Mouse (Mus musculus) liver, embryonic 15.5 days (tissue): ENCODE results near the gene Depdc5. TPM values are rescaled to one million over a fixed set of nuclear protein-coding genes. Genes with fewer than 3 reads are reported as not detected.
"Not testable (repeated sequence)": the region's sequence is repeated elsewhere in the genome, so short reads cannot be mapped to it uniquely, and the experiment has no call there.

Experiments used
- ATAC-seq: fragments of 200-750 bp; cut with Nextera tagmentation; 2 replicates; pipeline ENCODE4 v1.8.0; 2017; ENCODE audit warnings: moderate number of reproducible peaks, mild to moderate bottlenecking, moderate library complexity; ENCODE audit not compliant: insufficient read depth
- H3K27ac ChIP-seq: fragments of 300-500 bp; sonication (generic); replicated peaks from 2 replicates; pipeline ENCODE4 v1.5.1; 2015; ENCODE audit warnings: mild to moderate bottlenecking, inconsistent platforms
- H3K27me3 ChIP-seq: fragments of 300-500 bp; sonication (generic); 2 replicates; pipeline ENCODE4 v1.6.1; 2015; ENCODE audit warnings: mild to moderate bottlenecking, inconsistent platforms
- H3K36me3 ChIP-seq: fragments of 300-500 bp; sonication (generic); replicated peaks from 2 replicates; pipeline ENCODE4 v1.6.1; 2015; ENCODE audit warnings: moderate library complexity, mild to moderate bottlenecking, inconsistent platforms
- H3K4me1 ChIP-seq: fragments of 300-500 bp; sonication (generic); replicated peaks from 2 replicates; pipeline ENCODE4 v1.6.1; 2015; ENCODE audit warnings: inconsistent platforms
- H3K4me2 ChIP-seq: fragments of 300-500 bp; sonication (generic); 2 replicates; pipeline ENCODE4 v1.6.1; 2015; ENCODE audit warnings: moderate library complexity, mild to moderate bottlenecking, inconsistent platforms
- H3K4me3 ChIP-seq: fragments of 300-500 bp; sonication (generic); replicated peaks from 2 replicates; pipeline ENCODE4 v1.5.1; 2015; ENCODE audit warnings: mild to moderate bottlenecking, inconsistent platforms
- H3K9ac ChIP-seq: fragments of 300-500 bp; sonication (generic); 2 replicates; pipeline ENCODE4 v1.6.1; 2015; ENCODE audit warnings: moderate library complexity, mild to moderate bottlenecking, inconsistent platforms
- H3K9me3 ChIP-seq: fragments of 300-500 bp; sonication (generic); replicated peaks from 2 replicates; pipeline ENCODE4 v1.6.1; 2016; ENCODE audit warnings: inconsistent platforms
- WGBS: fragments of 180-500 bp; shearing (Covaris S2); methylation state at CpG from one replicate; pipeline ENCODE4 v1.1.7; 2015; ENCODE audit warnings: mixed read lengths; ENCODE audit not compliant: insufficient replicate concordance; 5-methylcytosine and 5-hydroxymethylcytosine counted together
- polyA plus RNA-seq: library from polyadenylated mRNA; unstranded; fragments of >200 nt; fragmentation: Nextera tagmentation; extraction: Ambion mirVana; gene quantifications from 2 replicates; pipeline ENCODE4 v1.2.1, GENCODE M21; 2015

Depdc5 gene
- polyA plus RNA-seq, 1 experiment from 2014 or later, result 6.4 TPM

- H3K36me3 ChIP-seq, result peaks cover 24% of the 10 kb centered on the region
- H3K27me3 ChIP-seq, result no peaks in the 10 kb centered on the region
- WGBS, result 14% methylated on average over 6 of the region's 6 CpGs
- peak overlapping the region; percentile 41; the same call in 1 of the 2 replicates for H3K9ac ChIP-seq
- H3K4me3 ChIP-seq, result peak overlapping the region; percentile 96
- H3K4me2 ChIP-seq, result peak overlapping the region; percentile 88
- no peak for ATAC-seq
- H3K4me1 ChIP-seq, result peaks cover 57% of the 10 kb centered on the region
- no peaks in the 10 kb centered on the region for H3K9me3 ChIP-seq
- peak overlapping the region; percentile 26 for H3K27ac ChIP-seq
Measured at GRCm38 (mm10) chr5:32852026-32852425, 11.5 kb upstream of the Depdc5 start.

- Histone ChIP-seq H3K4me1 (peaks cover 57% of the 10 kb centered on the region), H3K4me3 (peak within 1 kb of the TSS; percentile 96), H3K9ac (peak within 1 kb of the TSS; percentile 98), H3K9me3 (no peaks in the 10 kb centered on the region), H3K36me3 (peaks cover 15% of the 10 kb centered on the region), H3K27ac (peak within 1 kb of the TSS; percentile 87), H3K27me3 (no peaks in the 10 kb centered on the region), H3K4me2 (peak within 1 kb of the TSS; percentile 88)
- WGBS, result under 1% methylated on average over 51 of the region's 51 CpGs
- ATAC-seq, result peak; percentile 97
Measured at GRCm38 (mm10) chr5:32853731-32854507, 9.6 kb upstream of the Depdc5 start, which contains the start of gene Prr14l. Prr14l (minus strand) TSS chr5:32854256.

DNA sequence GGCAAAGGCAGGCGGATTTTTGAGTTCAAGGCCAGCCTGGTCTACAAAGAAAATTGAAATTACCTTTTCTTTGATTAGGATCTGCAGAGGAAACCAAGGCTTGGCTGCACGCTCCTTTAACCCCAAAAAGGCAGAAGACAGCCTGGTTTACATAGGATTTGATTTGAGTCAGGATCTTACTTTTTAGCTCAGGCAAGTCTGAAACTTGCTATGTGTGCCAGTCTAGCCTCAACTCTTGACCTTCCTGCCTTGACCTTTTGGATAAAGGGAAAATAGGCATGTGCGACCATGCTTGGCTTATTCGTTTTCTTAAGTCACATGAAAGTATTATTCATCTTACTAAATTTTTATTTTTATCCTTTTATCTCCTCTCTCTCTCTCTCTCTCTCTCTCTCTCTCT, 8.7 kb upstream of the Depdc5 start:
- Histone ChIP-seq H3K4me3 (no peak overlapping the region), H3K27ac (peak overlapping the region; percentile 72), H3K36me3 (peaks cover 15% of the 10 kb centered on the region), H3K4me2 (peak overlapping the region; percentile 88; the same call in 1 of the 2 replicates), H3K27me3 (no peaks in the 10 kb centered on the region), H3K9ac (no peak overlapping the region), H3K9me3 (no peaks in the 10 kb centered on the region), H3K4me1 (peaks cover 52% of the 10 kb centered on the region)
- 73% methylated on average over 4 of the region's 4 CpGs for WGBS
- ATAC-seq, result no peak

DNA sequence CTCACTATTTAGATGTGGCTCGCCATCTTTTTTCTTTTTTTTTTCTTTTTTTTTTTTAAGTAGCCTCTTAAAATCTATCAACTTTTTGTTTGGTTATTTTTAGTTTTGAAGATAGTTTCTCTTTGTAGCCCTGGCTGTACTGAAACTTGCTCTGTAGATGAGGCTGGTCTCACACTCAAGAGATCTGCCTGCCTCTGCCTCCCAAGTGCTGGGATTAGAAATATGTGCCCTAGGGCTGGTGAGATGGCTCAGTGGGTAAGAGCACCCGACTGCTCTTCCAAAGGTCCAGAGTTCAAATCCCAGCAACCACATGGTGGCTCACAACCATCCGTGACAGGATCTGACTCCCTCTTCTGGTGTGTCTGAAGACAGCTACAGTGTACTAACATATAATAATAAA, 8.2 kb upstream of the Depdc5 start:
- WGBS, result 77% methylated on average over 2 of the region's 3 CpGs
- not testable (repeated sequence) for H3K9ac ChIP-seq, H3K4me2 ChIP-seq, H3K27ac ChIP-seq, H3K9me3 ChIP-seq, H3K4me3 ChIP-seq, H3K27me3 ChIP-seq, ATAC-seq
- Histone ChIP-seq H3K4me1 (peaks cover 49% of the 10 kb centered on the region), H3K36me3 (peaks cover 14% of the 10 kb centered on the region)

DNA sequence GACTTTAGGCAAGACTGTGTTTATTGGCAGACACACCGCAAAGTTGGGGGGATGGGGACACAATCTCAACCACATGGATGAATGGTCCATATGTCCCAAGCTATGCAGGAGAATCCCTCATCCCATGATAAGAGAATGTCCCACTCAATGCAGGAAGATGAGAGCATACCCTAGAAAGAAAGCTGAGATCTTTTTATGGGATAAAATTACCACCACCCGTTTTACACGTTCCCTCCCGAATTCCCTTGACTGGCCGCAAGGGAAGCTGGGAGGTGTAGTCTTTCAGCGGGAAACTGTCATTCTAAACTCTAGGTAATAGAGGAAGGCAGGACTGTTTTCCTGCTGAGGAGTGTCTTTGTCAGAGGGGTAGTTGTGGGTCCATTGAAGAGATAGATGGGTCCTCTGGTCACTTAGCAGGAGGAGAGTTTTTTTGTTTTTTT, 5.7 kb upstream of the Depdc5 start:
- no peak overlapping the region; the same call in 1 of the 2 replicates for H3K27ac ChIP-seq
- WGBS, result 2% methylated on average over 6 of the region's 6 CpGs

DNA sequence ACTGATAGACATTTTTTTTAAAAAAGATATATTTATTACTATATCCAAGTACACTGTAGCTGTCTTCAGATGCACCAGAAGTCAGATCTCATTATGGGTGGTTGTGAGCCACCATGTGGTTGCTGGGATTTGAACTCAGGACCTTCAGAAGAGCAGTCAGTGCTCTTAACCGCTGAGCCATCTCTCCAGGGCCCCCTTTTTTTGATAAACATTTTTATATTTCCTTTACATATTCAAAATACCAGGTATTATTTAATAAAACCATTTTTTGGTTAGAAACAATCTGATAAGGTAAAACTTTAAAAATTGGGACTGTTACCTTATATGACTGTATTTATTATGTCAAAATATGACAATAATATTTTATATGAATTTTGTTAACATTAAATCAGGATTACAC, 2.4 kb upstream of the Depdc5 start:
- WGBS, result 87% methylated on average over 1 of the region's 1 CpGs
- Histone ChIP-seq H3K4me2 (no peak overlapping the region), H3K4me1 (peaks cover 38% of the 10 kb centered on the region), H3K27me3 (no peaks in the 10 kb centered on the region), H3K9me3 (no peaks in the 10 kb centered on the region), H3K27ac (no peak overlapping the region), H3K9ac (no peak overlapping the region), H3K4me3 (no peak overlapping the region), H3K36me3 (no peaks in the 10 kb centered on the region)
- ATAC-seq, result no peak

More for the DNA sequence above, 5.7 kb upstream of the Depdc5 start:
- Histone ChIP-seq H3K4me1 (peaks cover 42% of the 10 kb centered on the region), H3K4me3 (peak overlapping the region; percentile 59), H3K9me3 (no peaks in the 10 kb centered on the region), H3K9ac (peak overlapping the region; percentile 39; the same call in 1 of the 2 replicates), H3K36me3 (no peaks in the 10 kb centered on the region), H3K4me2 (peak overlapping the region; percentile 69), H3K27me3 (no peaks in the 10 kb centered on the region)
- ATAC-seq, result no peak

DNA sequence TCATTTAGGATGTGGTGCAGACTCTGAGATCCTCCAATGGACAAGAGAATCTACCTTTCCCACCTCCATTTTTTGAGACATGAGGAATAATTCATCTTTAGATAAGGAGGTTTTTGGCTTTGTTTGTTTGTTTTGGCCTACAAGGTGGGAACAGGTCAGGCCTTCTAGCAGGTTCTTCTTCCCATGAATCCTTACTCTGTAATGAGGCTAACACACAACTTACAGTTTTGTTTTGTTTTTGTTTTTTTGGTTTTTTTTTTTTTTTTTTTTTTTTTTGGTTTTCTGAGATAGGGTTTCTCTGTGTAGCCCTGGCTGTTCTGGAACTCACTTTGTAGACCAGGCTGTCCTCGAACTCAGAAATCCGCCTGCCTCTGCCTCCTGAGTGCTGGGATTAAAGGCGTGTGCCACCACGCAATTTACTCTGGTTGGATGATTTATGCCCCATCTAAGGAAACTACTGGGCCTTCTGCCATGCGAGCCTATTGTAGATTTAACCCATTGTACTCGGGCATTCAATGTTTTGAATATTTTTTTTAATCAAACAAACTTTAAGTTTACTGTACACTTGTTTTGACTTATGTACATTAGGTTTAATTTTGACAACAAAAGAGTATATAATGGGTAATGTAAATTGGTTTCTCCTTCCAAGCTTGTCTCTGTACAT, 900 bp upstream of the Depdc5 start:
- Histone ChIP-seq H3K27ac (peak overlapping the region; percentile 86), H3K27me3 (no peaks in the 10 kb centered on the region), H3K36me3 (peaks cover 5% of the 10 kb centered on the region; the same call in 1 of the 2 replicates), H3K4me1 (peaks cover 28% of the 10 kb centered on the region), H3K4me3 (peak overlapping the region; percentile 81; the same call in 1 of the 2 replicates), H3K9ac (no peak overlapping the region), H3K4me2 (peak overlapping the region; percentile 89), H3K9me3 (no peaks in the 10 kb centered on the region)
- no peak for ATAC-seq
- 61% methylated on average over 6 of the region's 6 CpGs for WGBS

DNA sequence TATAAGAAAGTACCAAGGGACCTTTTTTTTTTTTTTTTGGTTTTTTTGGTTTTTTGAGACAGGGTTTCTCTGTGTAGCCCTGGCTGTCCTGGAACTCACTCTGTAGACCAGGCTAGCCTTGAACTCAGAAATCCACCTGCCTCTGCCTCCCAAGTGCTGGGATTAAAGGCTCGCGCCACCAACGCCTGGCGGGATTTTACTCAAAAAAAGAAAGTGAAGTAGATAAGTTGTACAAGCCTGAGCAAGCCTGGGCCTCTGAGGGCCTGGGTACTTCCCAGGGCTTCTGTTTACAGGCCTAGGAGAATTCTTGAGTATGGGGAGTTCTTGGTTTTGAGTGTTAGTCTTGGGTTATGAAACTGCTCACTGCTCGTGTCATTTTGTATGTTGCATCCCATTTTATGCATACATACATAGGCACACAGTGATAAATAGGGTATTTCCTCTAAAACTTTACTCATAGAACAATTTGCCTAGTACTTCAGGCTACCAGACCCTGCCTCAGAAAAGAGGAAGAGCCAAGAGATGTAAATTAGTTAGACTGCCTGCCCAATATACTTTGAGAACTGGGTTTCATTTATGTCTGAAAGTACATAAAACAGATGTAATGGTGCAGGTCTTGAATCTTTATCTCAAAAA, 6.0 kb downstream of the Depdc5 start:
- Histone ChIP-seq H3K36me3 (peaks cover 51% of the 10 kb centered on the region), H3K9ac (no peak overlapping the region), H3K27me3 (no peaks in the 10 kb centered on the region), H3K4me1 (peaks cover 4% of the 10 kb centered on the region), H3K27ac (no peak overlapping the region), H3K4me2 (no peak overlapping the region), H3K9me3 (no peaks in the 10 kb centered on the region), H3K4me3 (no peak overlapping the region)
- no peak for ATAC-seq
- WGBS, result 86% methylated on average over 5 of the region's 5 CpGs

DNA sequence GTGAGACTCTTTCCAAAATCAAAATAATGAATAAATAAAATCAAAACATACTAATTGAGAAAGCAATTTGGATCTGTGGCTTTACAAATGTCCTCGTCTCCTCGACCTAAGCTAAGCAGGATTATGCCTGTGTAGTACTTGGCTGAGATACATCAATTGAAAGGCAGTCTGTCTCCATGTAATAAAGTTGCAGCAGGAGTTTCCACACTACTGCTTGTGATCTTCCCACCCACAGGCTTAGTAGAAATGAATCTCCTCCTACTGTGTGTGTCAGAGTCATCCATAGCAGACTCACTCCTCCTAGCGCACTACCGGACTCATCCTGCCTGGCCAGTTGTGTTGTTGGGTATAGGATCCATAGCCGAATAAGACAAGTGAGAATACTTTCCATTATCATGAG, 8.8 kb downstream of the Depdc5 start:
- no peaks in the 10 kb centered on the region for H3K9me3 ChIP-seq
- H3K36me3 ChIP-seq, result peaks cover 65% of the 10 kb centered on the region
- H3K27ac ChIP-seq, result no peak overlapping the region
- 82% methylated on average over 5 of the region's 5 CpGs for WGBS
- no peaks in the 10 kb centered on the region for H3K4me1 ChIP-seq
- H3K4me2 ChIP-seq, result no peak overlapping the region
- no peak overlapping the region for H3K4me3 ChIP-seq
- ATAC-seq, result no peak
- H3K9ac ChIP-seq, result no peak overlapping the region
- H3K27me3 ChIP-seq, result no peaks in the 10 kb centered on the region

DNA sequence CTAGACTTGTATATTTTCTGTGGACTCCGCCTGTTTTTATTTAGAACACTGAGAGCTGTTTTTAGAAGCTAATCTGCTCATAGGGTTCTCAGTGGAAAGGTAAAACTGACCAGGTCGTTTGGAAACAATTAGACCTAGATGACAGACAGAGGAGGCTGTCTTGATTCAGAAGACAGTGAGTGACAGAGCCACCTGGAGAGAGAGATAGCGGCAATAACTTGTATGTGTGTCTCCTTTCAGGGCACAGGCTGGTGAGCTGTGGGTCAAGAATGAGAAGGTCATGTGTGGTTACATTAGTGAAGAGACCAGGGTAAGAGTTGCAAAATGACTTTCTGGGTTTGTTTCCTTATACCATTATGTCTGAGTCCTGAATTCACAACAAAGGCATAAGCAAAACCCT, 23.2 kb downstream of the Depdc5 start:
- Histone ChIP-seq H3K4me1 (no peaks in the 10 kb centered on the region), H3K36me3 (peaks cover 31% of the 10 kb centered on the region), H3K9me3 (no peaks in the 10 kb centered on the region), H3K27ac (no peak overlapping the region), H3K4me2 (no peak overlapping the region), H3K9ac (no peak overlapping the region), H3K4me3 (no peak overlapping the region), H3K27me3 (no peaks in the 10 kb centered on the region)
- ATAC-seq, result no peak
- WGBS, result 57% methylated on average over 3 of the region's 3 CpGs

DNA sequence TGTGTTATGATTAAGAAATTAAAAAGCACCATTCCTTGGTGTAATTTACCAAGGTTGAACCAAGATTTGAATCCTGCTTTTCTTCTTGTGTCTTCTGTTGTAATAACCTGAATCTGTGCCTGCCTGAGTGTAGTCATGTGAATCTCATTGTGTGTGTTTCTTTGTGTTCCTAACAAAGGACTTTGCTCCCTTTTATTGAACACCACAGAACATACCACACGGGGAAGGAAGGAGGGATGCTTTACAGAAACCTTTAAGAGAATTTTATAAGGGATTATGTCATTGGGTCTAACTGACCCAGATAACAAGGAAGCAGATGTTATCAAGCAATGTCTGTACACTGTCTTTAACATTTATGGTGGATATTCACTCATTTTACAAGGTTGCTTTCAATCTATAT, 44.0 kb downstream of the Depdc5 start:
- H3K9me3 ChIP-seq, result no peaks in the 10 kb centered on the region
- 69% methylated on average over 1 of the region's 1 CpGs for WGBS
- no peak for ATAC-seq

More for the DNA sequence above, 44.0 kb downstream of the Depdc5 start:
- Histone ChIP-seq H3K4me2 (no peak overlapping the region), H3K27me3 (no peaks in the 10 kb centered on the region), H3K4me3 (no peak overlapping the region), H3K36me3 (peaks cover 33% of the 10 kb centered on the region), H3K4me1 (no peaks in the 10 kb centered on the region), H3K9ac (no peak overlapping the region), H3K27ac (no peak overlapping the region)
